Mouse (Mus musculus): ENCODE measurements around the gene Gm20388. TPM values are rescaled to one million over a fixed set of nuclear protein-coding genes. Genes with fewer than 3 reads are reported as not detected.
A peak's percentile ranks its signal among the peaks of the same experiment; 100 is the strongest.

Gm20388 gene
- polyA plus RNA-seq, 1 experiment from 2014 or later: not detected

DNA sequence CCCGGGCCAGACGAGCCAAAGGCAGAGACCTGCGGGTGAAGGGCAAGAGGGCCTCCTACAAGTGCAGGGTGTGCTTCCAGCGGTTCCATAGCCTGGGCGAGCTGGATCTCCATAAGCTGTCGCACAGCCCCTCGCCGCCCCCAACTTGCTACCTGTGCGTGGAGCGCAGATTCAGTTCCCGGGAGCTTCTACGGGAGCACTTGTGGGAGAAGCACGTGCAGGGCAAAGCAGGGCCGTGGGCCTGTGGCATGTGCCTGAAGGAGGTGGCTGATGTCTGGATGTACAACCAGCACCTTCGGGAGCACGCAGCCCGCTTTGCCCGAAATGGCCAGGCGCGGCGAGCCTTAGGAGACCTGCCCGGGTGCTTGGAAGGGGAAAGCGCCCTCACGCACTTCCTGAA lies 2358.2 kb downstream of the Gm20388 start:
- Histone ChIP-seq H3K9me3 (ENCODE audit: control insufficient read depth, low read length) (no peaks in the 10 kb centered on the region), H3K4me2 (peak overlapping the region; percentile 65), H3K36me3 (ENCODE audit: control insufficient read depth, insufficient read depth, low read length) (no peaks in the 10 kb centered on the region), H3K27me3 (ENCODE audit: control insufficient read depth, insufficient read depth, low read length) (peaks cover 6% of the 10 kb centered on the region; the same call in 1 of the 2 replicates), H3K9ac (ENCODE audit: low read length) (peak overlapping the region; percentile 58), H3K27ac (ENCODE audit: low read depth, low read length) (no peak overlapping the region), H3K4me1 (ENCODE audit: control insufficient read depth, insufficient read depth, low read length) (no peaks in the 10 kb centered on the region; the same call in 1 of the 2 replicates), H3K4me3 (ENCODE audit: low read depth, low read length) (peak overlapping the region; percentile 37)
- ATAC-seq (ENCODE audit: low FRiP score): no peak
- no peak for DNase-seq (ENCODE audit: low spot score, missing footprints)
- 54% methylated on average over 24 of the region's 24 CpGs for WGBS

DNA sequence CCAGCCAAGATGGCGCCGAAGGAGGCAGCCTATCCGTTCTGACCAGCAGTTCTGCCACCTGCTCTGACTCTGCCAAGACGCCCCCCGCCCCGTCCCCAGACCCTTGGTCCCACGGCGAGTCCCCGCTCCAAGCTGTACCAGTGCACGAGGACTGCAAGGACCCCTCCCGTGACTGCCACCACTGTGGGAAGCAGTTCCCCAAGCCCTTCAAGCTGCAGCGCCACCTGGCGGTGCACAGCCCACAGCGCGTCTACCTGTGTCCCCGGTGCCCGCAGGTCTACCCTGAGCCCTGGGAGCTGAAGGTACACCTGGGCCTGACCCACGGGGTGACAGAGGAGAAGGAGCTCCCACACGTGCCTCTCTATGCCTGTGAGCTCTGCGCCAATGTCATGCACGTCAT lies 2358.8 kb downstream of the Gm20388 start:
- Histone ChIP-seq H3K9me3 (ENCODE audit: control insufficient read depth, low read length) (no peaks in the 10 kb centered on the region), H3K36me3 (ENCODE audit: control insufficient read depth, insufficient read depth, low read length) (no peaks in the 10 kb centered on the region), H3K27ac (ENCODE audit: low read depth, low read length) (no peak overlapping the region), H3K27me3 (ENCODE audit: control insufficient read depth, insufficient read depth, low read length) (peaks cover 6% of the 10 kb centered on the region; the same call in 1 of the 2 replicates), H3K9ac (ENCODE audit: low read length) (peak overlapping the region; percentile 58), H3K4me2 (peak overlapping the region; percentile 65), H3K4me3 (ENCODE audit: low read depth, low read length) (peak overlapping the region; percentile 37), H3K4me1 (ENCODE audit: control insufficient read depth, insufficient read depth, low read length) (no peaks in the 10 kb centered on the region; the same call in 1 of the 2 replicates)
- WGBS: 3% methylated on average over 21 of the region's 21 CpGs
- ATAC-seq (ENCODE audit: low FRiP score): peak; percentile 52
- peak; percentile 97 for DNase-seq (ENCODE audit: low spot score, missing footprints)

DNA sequence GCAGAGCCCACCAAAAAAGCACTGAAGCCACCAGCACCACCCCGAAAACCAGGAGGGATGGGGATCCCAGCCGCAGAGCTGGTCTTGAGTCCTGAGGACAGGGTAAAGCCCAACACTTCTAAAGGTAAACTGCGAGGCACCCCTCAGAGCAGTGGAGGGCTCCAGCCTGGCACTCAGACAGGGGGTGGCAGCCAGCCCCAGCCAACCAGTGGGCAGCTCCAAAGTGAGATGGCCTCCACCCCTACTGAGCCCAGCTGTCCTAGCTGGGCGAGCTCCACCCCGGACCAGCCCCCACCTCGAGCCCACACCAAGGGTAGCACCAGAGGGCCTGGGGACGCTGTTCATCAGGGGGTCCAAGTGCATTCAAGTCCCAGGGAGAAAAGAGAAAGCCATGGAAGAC lies 2359.9 kb downstream of the Gm20388 start:
- no peak overlapping the region for H3K4me2 ChIP-seq
- ATAC-seq (ENCODE audit: low FRiP score) (no peak), DNase-seq (ENCODE audit: low spot score, missing footprints) (no peak)
- no peaks in the 10 kb centered on the region for H3K9me3 ChIP-seq (ENCODE audit: control insufficient read depth, low read length)
- no peaks in the 10 kb centered on the region for H3K36me3 ChIP-seq (ENCODE audit: control insufficient read depth, insufficient read depth, low read length)
- WGBS: 73% methylated on average over 7 of the region's 7 CpGs
- peaks cover 6% of the 10 kb centered on the region; the same call in 1 of the 2 replicates for H3K27me3 ChIP-seq (ENCODE audit: control insufficient read depth, insufficient read depth, low read length)
- no peaks in the 10 kb centered on the region; the same call in 1 of the 2 replicates for H3K4me1 ChIP-seq (ENCODE audit: control insufficient read depth, insufficient read depth, low read length)
- H3K27ac ChIP-seq (ENCODE audit: low read depth, low read length): no peak overlapping the region
- no peak overlapping the region for H3K9ac ChIP-seq (ENCODE audit: low read length)
- H3K4me3 ChIP-seq (ENCODE audit: low read depth, low read length): no peak overlapping the region

DNA sequence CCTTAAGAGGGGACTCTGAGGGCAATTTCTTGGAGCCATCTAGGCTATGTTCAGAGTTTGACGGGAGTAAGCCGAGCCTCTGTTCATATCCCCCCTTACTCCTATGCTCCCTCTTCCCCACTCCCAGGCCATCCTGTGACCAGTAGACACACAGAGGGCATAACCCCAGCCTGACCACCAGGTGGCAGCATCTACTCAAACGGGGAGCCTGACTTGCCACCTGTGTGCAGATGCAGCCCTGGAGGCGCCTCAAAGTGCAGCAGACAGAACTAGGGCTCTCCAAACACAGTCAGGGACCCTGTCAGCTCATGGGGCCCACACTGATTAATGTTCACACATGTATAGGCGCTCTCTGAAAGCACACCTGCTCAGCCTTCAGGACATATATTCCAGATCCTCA lies 2362.5 kb downstream of the Gm20388 start:
- Histone ChIP-seq H3K27ac (ENCODE audit: low read depth, low read length) (no peak overlapping the region), H3K4me2 (no peak overlapping the region), H3K9ac (ENCODE audit: low read length) (no peak overlapping the region), H3K9me3 (ENCODE audit: control insufficient read depth, low read length) (no peaks in the 10 kb centered on the region), H3K4me1 (ENCODE audit: control insufficient read depth, insufficient read depth, low read length) (no peaks in the 10 kb centered on the region; the same call in 1 of the 2 replicates), H3K4me3 (ENCODE audit: low read depth, low read length) (no peak overlapping the region), H3K36me3 (ENCODE audit: control insufficient read depth, insufficient read depth, low read length) (no peaks in the 10 kb centered on the region), H3K27me3 (ENCODE audit: control insufficient read depth, insufficient read depth, low read length) (peaks cover 6% of the 10 kb centered on the region; the same call in 1 of the 2 replicates)
- ATAC-seq (ENCODE audit: low FRiP score): peak; percentile 67
- DNase-seq (ENCODE audit: low spot score, missing footprints): peak; percentile 95
- WGBS: 11% methylated on average over 5 of the region's 5 CpGs

DNA sequence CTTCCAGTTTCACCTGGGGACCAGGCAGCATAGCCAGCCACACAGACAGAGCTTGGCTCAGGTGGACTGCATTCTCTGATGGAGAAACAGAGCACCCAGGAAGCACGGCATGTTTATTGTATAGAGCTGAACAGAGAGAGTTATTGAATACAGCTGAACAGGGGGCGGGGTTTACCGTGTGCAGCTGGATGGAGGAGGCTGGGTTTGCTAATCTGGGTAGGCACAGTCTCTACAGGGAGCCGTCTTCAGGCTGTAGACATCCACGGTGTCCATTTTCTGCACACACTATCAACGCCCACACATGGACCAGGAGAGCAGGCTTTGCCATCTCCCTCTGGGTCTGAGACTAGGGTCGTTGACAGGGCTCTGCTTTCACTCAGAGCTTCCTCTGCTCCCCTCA lies 2363.2 kb downstream of the Gm20388 start:
- DNase-seq (ENCODE audit: low spot score, missing footprints): no peak
- Histone ChIP-seq H3K4me3 (ENCODE audit: low read depth, low read length) (no peak overlapping the region), H3K27me3 (ENCODE audit: control insufficient read depth, insufficient read depth, low read length) (peaks cover 6% of the 10 kb centered on the region; the same call in 1 of the 2 replicates), H3K9me3 (ENCODE audit: control insufficient read depth, low read length) (no peaks in the 10 kb centered on the region), H3K27ac (ENCODE audit: low read depth, low read length) (no peak overlapping the region), H3K4me2 (no peak overlapping the region), H3K36me3 (ENCODE audit: control insufficient read depth, insufficient read depth, low read length) (no peaks in the 10 kb centered on the region), H3K4me1 (ENCODE audit: control insufficient read depth, insufficient read depth, low read length) (no peaks in the 10 kb centered on the region; the same call in 1 of the 2 replicates), H3K9ac (ENCODE audit: low read length) (no peak overlapping the region)
- ATAC-seq (ENCODE audit: low FRiP score): no peak
- 49% methylated on average over 7 of the region's 7 CpGs for WGBS

DNA sequence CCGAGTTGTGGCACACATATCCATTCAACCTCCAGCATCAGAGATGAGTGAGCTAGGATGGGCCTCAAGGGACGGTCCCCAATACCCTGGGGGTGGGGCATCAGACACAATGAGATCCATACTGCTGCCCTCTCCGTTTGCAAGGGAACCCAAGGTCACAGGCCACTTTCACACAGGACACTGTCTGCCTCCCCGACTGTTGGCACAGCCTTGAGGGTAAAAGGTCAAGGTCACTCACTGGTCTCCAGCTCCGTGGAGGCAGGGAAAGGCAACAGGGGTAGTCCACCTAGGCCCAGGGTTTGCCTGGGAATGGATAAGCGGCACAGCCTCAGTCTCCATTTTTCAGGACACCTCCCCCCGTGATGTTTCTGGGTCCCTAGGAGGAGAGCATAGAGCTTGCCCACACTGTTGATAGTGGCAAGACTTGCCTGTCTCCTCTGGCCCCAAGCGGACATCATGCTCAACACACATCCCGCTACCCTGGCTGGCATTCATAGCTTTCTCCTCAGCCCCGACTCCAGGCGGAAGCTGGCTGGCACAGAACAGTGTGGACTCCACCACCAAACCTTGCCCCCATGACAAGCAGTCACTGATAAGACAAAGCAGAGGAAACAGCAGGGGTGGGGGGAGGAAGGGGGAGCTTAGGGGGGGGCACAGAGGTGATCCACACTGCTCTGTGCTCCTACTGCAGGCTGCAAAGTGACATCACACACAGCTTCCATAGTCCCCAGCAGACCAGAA lies 2364.2 kb downstream of the Gm20388 start:
- Histone ChIP-seq H3K4me3 (ENCODE audit: low read depth, low read length) (no peak overlapping the region), H3K27ac (ENCODE audit: low read depth, low read length) (no peak overlapping the region), H3K4me2 (no peak overlapping the region), H3K27me3 (ENCODE audit: control insufficient read depth, insufficient read depth, low read length) (peaks cover 6% of the 10 kb centered on the region; the same call in 1 of the 2 replicates), H3K9me3 (ENCODE audit: control insufficient read depth, low read length) (no peaks in the 10 kb centered on the region), H3K9ac (ENCODE audit: low read length) (no peak overlapping the region), H3K36me3 (ENCODE audit: control insufficient read depth, insufficient read depth, low read length) (no peaks in the 10 kb centered on the region), H3K4me1 (ENCODE audit: control insufficient read depth, insufficient read depth, low read length) (no peaks in the 10 kb centered on the region; the same call in 1 of the 2 replicates)
- DNase-seq (ENCODE audit: low spot score, missing footprints) (no peak), ATAC-seq (ENCODE audit: low FRiP score) (no peak)
- 77% methylated on average over 11 of the region's 11 CpGs for WGBS

DNA sequence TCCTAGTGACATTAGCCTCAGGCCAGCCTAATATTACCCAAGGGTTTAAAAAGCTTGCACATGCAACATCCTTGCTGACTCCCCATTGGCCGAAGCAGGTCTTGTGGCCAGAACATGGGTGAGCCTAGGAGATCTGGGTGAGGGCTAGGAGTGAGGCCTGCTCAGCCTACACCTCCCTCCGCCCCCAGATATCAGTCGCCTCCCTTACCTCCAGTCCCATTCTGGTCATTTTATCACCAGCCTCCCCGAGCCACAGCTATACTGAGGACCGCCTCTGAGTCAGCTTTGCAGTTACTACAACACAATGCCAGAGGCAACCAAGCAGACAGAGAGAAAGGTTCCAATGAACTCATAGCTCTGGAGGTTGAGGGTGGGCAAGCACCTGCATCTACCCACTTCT lies 2365.7 kb downstream of the Gm20388 start:
- Histone ChIP-seq H3K4me3 (ENCODE audit: low read depth, low read length) (no peak overlapping the region), H3K4me2 (no peak overlapping the region), H3K27ac (ENCODE audit: low read depth, low read length) (no peak overlapping the region), H3K9me3 (ENCODE audit: control insufficient read depth, low read length) (no peaks in the 10 kb centered on the region), H3K27me3 (ENCODE audit: control insufficient read depth, insufficient read depth, low read length) (no peaks in the 10 kb centered on the region), H3K9ac (ENCODE audit: low read length) (no peak overlapping the region), H3K4me1 (ENCODE audit: control insufficient read depth, insufficient read depth, low read length) (peaks cover 6% of the 10 kb centered on the region), H3K36me3 (ENCODE audit: control insufficient read depth, insufficient read depth, low read length) (no peaks in the 10 kb centered on the region)
- DNase-seq (ENCODE audit: low spot score, missing footprints) (no peak), ATAC-seq (ENCODE audit: low FRiP score) (no peak)
- WGBS: 90% methylated on average over 5 of the region's 5 CpGs

DNA sequence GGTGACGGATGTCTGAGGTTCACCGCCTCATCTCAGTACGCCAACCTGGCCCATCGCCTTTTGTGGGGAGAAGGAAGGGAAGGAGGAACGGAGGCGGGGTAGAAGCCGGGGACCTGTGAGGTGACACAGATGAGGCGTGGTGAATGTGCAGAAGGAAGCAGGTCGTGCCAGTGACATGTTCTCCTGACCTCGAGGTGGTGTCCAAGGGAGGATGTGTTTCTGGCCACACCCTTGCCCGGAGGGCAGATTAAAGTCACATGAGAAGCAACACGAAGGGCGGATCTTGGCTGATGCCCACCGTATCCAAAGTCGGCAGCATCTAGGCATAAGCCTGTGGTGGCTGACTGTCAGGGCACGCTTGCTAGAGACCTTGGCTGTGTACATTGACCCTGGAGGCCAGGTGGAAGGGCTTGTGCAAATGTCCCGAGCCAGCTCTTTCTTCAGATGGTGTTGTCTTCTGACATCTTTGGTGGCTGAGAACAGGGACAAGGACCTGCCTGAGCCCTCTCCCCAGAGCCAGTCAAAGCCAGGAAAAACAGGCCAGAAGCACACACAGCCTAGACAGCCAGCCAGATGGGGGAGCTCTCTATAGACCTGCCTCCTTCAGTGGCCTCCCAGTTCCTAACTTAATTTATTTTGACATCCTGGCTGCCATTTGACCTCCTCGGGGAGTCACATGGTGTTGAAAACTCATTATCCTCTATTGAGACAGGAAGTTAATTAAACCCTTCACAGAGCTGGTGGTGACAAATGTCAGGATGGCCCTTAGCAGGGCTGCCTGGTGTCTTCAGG lies 2366.8 kb downstream of the Gm20388 start:
- Histone ChIP-seq H3K4me2 (no peak overlapping the region), H3K27ac (ENCODE audit: low read depth, low read length) (no peak overlapping the region), H3K9ac (ENCODE audit: low read length) (no peak overlapping the region), H3K36me3 (ENCODE audit: control insufficient read depth, insufficient read depth, low read length) (no peaks in the 10 kb centered on the region), H3K4me3 (ENCODE audit: low read depth, low read length) (no peak overlapping the region), H3K4me1 (ENCODE audit: control insufficient read depth, insufficient read depth, low read length) (peaks cover 7% of the 10 kb centered on the region), H3K27me3 (ENCODE audit: control insufficient read depth, insufficient read depth, low read length) (peaks cover under 1% of the 10 kb centered on the region; the same call in 1 of the 2 replicates), H3K9me3 (ENCODE audit: control insufficient read depth, low read length) (no peaks in the 10 kb centered on the region)
- no peak for DNase-seq (ENCODE audit: low spot score, missing footprints)
- no peak for ATAC-seq (ENCODE audit: low FRiP score)
- 82% methylated on average over 18 of the region's 18 CpGs for WGBS

DNA sequence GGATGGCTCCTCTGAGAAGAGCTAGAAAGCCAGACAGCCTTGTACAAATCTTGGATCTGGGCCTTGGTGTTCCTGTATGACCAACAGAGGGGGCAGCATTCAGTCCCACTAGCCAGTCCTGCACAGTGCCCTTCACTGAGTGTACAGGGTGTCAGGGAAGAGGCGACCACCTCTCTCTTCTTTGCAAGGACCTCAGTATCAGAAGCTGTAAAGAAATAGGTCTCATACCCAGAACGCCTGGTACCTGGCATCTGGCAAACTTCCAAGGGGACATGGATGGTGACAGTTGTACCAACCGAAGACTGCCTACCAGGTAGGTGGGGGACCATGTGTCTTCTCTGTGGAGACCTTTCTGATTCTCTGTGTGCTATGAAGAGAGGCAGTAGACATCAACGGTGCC lies 2369.5 kb downstream of the Gm20388 start:
- no peak overlapping the region for H3K4me3 ChIP-seq (ENCODE audit: low read depth, low read length)
- ATAC-seq (ENCODE audit: low FRiP score) (no peak), DNase-seq (ENCODE audit: low spot score, missing footprints) (no peak)
- no peak overlapping the region for H3K27ac ChIP-seq (ENCODE audit: low read depth, low read length)
- peaks cover 25% of the 10 kb centered on the region for H3K27me3 ChIP-seq (ENCODE audit: control insufficient read depth, insufficient read depth, low read length)
- H3K36me3 ChIP-seq (ENCODE audit: control insufficient read depth, insufficient read depth, low read length): no peaks in the 10 kb centered on the region
- H3K9ac ChIP-seq (ENCODE audit: low read length): no peak overlapping the region
- no peaks in the 10 kb centered on the region for H3K9me3 ChIP-seq (ENCODE audit: control insufficient read depth, low read length)
- no peak overlapping the region for H3K4me2 ChIP-seq
- peaks cover 29% of the 10 kb centered on the region for H3K4me1 ChIP-seq (ENCODE audit: control insufficient read depth, insufficient read depth, low read length)
- WGBS: 78% methylated on average over 4 of the region's 4 CpGs

All from midbrain, embryonic 11.5 days (tissue).